Mouse (Mus musculus) layer of hippocampus, postnatal 14 days (tissue): Measurements from ENCODE around the gene Rgs1. TPM values are rescaled to one million over a fixed set of nuclear protein-coding genes. Genes with fewer than 3 reads are reported as not detected.

Experiments used
- DNase-seq, 2 experiments: peaks; one replicate each; pipeline ENCODE4 v3.0.0; 2021 to 2022; ENCODE audit warnings: low spot score in 2 of 2, mixed read lengths in 1 of 2
- total RNA-seq, 2 experiments: library from RNA; stranded (reverse); gene quantifications; 2 replicates each; pipeline ENCODE4 v1.2.3; 2021

Rgs1 gene
- total RNA-seq, 2 experiments from 2014 or later, result 0.29 TPM; not detected in 1

DNA sequence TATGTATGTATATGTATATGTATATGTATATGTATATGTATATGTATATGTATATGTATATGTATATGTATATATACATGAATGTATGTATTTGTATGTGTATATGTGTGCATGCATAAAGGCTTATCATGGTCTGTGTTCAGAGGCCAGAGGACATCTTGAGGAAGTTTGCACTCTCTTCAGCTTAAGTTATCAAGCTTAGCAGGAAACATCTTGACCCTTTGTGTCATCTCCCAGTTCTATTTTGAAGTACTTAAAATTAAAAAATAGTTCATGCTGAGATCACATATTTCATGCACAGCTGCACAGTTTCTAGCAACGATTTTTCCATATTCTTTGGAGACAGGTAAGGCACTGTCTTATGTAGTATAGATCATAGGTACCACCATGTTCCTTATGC is 49.5 kb downstream of the Rgs1 start:
- no peak for DNase-seq

DNA sequence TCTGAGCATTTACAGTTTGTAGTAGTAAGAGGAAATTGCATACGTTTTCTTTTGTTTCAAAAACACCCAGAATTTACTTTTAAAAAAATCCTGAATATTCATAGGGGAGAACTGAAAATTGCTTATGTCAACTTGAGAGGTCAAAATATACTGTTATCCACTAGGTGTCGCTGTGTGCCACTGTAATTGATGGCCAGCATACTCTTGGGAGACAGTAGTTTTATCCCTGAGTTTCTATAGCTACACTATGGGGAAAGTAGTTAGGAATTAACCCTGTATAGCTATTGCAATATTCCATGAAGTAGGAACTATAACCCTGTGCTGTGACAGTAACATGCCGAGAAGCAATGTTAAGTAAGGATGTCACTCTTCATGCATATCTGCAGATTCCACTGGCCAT is 51.4 kb downstream of the Rgs1 start:
- DNase-seq, result peak in 1 of 2 experiments; percentile 55

Other genes starting within 250 kb of the Rgs1 start
- gene Rgs2, start 245.1 kb downstream of the Rgs1 start, total RNA-seq, result 10 to 100 TPM; 34.8 to 42.8 TPM
- gene Rgs13, start 71.9 kb downstream of the Rgs1 start, total RNA-seq, result 1 to 10 TPM in 1 of 2 experiments, under 1 TPM in 1; 0.76 to 1.1 TPM